Mouse (Mus musculus) activated CD4-positive, CD25-positive, alpha-beta regulatory T cell (primary cell): Measurements from ENCODE around the gene Zfp942. TPM values are rescaled to one million over a fixed set of nuclear protein-coding genes. Genes with fewer than 3 reads are reported as not detected.

Experiments used
- polyA plus RNA-seq, 2 experiments: library from polyadenylated mRNA; unstranded; fragments of 100-300 nt; shearing (Covaris generic); gene quantifications; one replicate each; pipeline ENCODE4 v1.2.1; 2017

Gene Zfp942
- 10 to 100 TPM; 26.2 to 33.2 TPM for polyA plus RNA-seq

DNA sequence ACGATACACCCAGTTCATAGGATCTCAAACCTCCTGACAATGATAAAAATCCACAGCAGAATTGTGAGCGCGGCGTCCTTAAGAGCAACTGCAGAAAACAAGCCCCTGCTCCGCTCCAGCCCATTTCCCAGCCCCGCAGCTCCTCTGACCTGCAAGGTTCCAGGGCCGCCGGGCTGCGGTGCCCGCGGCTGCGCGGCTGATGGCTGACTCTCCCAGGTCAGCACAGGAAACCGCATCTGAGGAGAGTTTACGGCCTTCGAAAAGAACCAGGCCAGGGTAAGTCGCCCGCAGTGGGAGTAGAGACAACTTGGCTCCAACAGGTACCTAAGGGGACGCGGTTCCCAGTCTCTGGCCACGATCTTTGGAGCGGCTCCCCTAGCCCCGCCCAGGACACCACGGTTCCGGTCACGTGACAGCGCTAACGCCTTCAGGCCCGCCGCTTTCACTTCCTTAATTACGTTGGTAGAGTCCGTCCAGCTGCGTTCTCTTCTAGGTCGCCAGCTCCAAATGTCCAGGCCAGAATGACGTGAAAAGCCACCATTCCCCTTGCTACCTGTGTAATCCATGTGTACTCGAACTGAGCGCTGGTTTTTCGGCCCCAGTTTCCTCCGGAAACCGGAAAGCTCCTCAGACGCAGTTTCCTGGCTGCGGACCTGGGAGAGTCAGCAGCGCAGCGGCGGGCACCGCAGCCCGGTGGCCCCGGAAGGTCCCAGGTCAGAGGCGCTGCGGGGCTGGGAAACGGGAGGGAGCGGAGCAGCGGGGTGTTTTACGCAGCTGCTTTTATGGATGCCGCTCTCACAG is at the start of gene Zfp942, which contains the start of gene Zfp943:
Gene Zfp942 (minus strand): TSS at position 358 of the 801 bp plus-strand sequence.
Gene Zfp943 (plus strand): TSS at position 446 of the 801 bp plus-strand sequence.

DNA sequence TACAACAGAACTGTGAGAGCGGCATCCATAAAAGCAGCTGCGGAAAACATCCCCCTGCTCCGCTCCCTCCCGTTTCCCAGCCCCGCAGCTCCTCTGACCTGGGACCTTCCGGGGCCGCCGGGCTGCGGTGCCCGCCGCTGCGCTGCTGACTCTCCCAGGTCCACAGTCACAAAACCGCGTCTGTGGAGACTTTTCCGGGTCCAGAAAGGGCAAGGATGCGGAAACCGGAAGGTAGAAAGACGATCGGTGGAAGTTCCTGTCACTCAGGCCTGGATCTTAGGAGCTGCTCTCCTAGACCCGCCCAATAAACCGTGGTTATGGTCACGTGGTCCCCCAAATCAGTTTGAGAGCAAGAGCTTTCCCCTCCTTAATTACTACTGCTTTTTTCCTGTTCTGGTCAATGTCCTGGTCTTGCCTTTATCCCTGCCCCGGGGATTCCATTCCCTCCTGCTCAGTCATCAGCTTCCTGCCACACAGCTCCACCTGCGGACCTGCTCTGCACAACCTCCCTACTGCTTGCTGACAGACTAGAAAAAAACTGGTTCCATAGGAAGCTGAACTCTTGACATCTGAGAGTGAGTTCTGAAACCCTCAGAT is 52.7 kb downstream of the Zfp942 start, which contains the start of gene Zfp995:
Gene Zfp995 (minus strand): TSS at position 471 of the 597 bp plus-strand sequence.

Other genes with a start within 250 kb of the Zfp942 start
- under 1 TPM in 1 of 2 experiments, not detected in 1; 0.31 TPM for gene Zfp229, start 231.7 kb downstream of the Zfp942 start, polyA plus RNA-seq
- gene Zfp820, start 116.7 kb downstream of the Zfp942 start, polyA plus RNA-seq = under 1 TPM; 0.11 to 0.35 TPM
- 10 to 100 TPM; 14.0 to 17.3 TPM for gene Zfp995, start 52.5 kb downstream of the Zfp942 start, polyA plus RNA-seq
- 10 to 100 TPM in 1 of 2 experiments, 1 to 10 TPM in 1; 9.7 to 21.2 TPM for gene Zfp943, start 88 bp upstream of the Zfp942 start, polyA plus RNA-seq
- 1 to 10 TPM in 1 of 2 experiments, under 1 TPM in 1; 0.95 to 1.9 TPM for gene Zfp947, start 203.7 kb upstream of the Zfp942 start, polyA plus RNA-seq